Mouse (Mus musculus) layer of hippocampus, postnatal 14 days (tissue): Measurements from ENCODE around the gene Pskh1. TPM values are rescaled to one million over a fixed set of nuclear protein-coding genes. Genes with fewer than 3 reads are reported as not detected.

Experiments used
- DNase-seq, 2 experiments: peaks; one replicate each; pipeline ENCODE4 v3.0.0; 2021 to 2022; ENCODE audit warnings: low spot score in 2 of 2, mixed read lengths in 1 of 2
- long read RNA-seq, 2 experiments: library from polyadenylated mRNA; stranded (forward); transcript quantifications; one replicate each; pipeline ENCODE4 v2.0.0; 2021
- total RNA-seq, 2 experiments: library from RNA; stranded (reverse); gene quantifications; 2 replicates each; pipeline ENCODE4 v1.2.3; 2021

Gene Pskh1
- total RNA-seq, result 1 to 10 TPM; 7.2 to 9.0 TPM
- long read RNA-seq, experiment 1, transcript Pskh1-201 (3 exons, 3,255 nt), result major isoform, 9 of 12 reads
- long read RNA-seq, experiment 1, partial matches to known transcripts, result 3 of 12 reads
- long read RNA-seq, experiment 1, other reads (novel, unspliced or antisense), result 0 of 12 reads
- long read RNA-seq, experiment 2, transcript Pskh1-201 (3 exons, 3,255 nt), result major isoform, 10 of 12 reads
- long read RNA-seq, experiment 2, partial matches to known transcripts, result 1 of 12 reads
- long read RNA-seq, experiment 2, other reads (novel, unspliced or antisense), result 1 of 12 reads

DNA sequence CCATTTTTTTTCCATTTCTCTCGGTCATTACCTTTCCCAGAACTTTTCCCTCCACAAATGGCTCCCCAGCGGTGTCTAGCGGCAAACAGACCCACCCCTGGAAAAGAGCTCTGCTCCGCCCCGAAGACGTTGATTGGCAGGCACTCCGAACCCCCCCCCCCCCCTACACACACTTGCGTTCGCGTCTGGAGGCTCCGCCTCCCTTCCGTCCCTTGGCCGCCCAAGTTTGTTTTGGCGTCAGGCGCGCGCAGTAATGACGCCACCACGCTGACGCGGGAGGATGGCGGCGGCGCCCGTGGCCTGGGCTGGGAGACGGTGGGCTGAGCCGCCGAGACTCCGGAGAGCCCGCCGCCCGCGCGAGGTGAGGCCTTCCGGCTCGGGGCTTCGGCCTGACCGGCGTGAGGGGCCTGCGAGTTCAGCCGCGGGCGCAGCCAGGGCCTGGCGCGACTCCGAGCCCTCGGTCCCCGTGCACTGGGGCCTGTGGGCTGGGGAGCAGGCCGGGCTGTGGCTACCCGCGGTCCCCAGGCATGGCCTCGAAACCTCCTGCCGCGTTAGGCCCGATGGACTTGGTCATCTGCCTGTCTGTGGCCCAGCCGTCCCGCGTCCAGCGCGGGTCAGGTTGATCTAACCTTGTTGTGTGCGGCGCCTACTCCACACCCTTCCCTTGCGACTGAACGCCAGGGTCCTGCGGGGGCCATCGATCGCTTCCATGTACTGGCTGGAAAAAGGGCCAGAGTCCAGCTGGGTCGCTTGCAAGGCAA is at the start of gene Pskh1:
Gene Pskh1, plus strand, starts transcription at position 262 of the 761 bp plus-strand sequence.
- DNase-seq, result peak; percentile 94 to 95

DNA sequence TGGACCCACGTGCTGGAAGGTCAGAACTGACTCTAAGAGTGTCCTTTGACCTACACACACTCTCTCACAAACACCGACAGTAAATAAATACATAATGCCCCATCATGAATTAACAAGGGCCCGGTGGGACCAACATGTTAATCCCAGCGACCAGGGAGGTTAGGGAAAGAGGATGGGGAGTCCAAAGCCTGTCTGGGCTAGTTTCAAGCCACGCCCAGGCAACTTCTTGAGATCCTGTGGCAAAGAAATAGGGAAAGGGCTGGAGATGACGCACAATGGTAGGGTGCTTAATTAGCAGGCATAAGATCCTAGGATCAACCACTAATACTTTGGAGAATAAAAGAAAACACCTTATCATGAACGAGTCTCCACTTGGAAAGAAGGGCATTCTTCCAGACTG is 49.6 kb upstream of the Pskh1 start:
- no peak for DNase-seq

DNA sequence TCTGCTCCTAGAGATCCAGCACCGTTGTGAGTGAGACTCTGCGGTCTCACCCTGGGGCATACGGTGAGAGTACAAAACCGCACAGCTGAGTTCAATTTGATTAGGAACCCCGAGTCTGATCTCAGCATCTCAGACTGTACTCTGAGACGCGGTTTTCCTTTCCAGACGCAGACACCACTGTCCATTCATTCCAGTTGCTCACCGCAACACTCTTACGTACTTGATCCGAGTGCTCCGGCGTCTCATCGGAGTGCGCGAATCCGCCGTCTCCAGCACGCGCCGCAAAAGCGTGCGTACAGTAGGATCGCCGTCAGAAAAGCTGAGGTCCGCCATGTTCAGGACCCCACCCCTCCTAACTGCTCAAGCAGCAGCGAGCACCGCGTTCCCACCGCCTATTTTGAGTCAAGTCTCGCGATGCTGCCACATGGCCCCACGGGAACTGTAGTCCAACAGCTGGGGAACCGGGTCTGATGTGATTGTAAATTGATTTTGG is 48.5 kb upstream of the Pskh1 start:
- DNase-seq, result peak; percentile 84 to 95

DNA sequence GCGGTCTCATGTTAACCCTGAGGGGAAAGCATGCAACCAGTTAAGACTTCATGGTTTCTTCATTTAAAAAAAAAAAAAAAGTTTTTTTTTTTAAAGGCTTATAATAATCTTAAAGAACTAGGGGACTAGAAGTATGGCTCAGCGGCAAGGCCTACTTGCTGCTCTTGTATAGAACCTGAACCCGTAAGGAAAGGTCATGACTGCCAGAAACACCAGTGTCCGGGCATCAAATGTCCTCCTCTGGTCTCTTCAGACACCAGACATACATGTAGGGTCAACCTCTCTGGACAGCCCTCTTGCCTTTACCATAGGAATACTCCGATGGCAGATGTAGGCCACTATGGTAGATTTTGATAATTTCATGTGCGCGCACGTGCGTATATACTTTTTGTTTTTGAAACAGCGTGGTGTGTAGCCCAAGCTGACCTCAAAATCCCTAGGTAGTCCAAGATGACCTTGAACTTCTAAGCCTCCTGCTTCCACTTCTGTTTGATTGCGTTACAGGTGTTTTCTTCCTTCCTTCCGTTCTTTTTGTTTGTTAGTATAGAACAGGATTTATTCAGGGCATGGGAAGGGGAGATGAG is 48.0 kb upstream of the Pskh1 start:
- no peak for DNase-seq

DNA sequence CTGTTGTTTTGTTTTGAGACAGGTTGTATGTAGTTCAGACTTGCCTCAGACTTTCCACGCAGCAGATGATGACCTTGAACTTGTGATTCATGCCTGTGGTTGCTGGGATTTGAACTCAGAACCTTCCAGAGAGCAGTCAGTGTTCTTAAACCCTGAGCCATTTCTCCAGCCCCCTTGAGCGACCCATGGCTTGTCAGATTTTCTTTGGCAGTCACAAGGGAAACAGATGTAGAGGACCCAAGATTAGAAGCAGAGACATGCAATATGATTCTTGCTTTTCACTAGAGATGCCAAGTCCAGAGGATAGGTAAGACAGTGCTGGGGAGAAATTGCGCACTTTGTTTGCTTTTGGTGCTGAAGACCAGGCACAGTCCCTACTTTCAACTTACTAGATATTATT is 47.1 kb upstream of the Pskh1 start, which contains the start of gene Cenpt:
Gene Cenpt, minus strand, starts transcription at position 101 of the 400 bp plus-strand sequence.
- no peak for DNase-seq

DNA sequence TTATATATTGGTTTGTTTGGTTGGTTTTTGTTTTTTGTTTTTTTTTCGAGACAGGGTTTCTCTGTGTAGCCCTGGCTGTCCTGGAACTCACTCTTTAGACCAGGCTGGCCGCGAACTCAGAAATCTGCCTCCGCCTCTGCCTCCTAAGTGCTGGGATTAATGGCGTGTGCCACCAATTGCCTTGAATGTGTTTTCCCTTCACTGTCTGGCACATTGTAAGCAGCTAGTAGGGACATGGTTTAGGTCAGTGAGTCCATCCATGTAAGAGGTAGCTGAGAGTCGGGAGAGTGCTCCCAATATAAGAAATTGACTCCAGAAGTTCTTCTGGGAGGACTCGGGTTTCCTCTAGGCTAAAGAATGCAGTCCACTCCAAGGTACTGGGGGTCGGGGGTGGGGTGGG is 45.9 kb upstream of the Pskh1 start:
- peak; percentile 21 to 44 for DNase-seq

DNA sequence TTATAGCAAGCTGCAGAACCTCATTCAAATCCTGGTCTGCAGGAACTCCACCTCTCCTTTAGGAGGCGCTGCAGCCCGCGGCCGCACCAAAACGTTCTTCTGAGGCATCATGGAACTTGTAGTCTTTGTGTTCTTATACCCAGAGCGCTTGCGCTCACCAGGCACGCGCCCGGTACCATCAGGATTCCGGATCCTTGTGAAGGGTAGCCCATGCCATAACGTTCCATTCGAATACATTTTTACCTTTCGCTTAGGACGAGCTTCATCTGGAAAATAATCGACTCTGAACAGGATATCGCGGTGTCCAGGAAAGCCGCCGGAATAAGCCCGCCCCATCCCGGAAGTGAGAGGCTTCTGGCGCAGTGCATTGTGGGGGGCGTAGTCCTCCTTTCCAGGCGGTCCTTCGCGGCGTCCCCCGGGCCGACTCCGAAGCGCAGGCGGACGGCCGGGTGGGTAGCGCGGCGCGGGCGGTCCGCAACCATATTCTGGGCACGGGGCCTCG is 45.5 kb upstream of the Pskh1 start, which contains the start of gene Thap11:
Gene Thap11, plus strand, starts transcription at position 418 of the 502 bp plus-strand sequence.
- peak; percentile 91 to 93 for DNase-seq

DNA sequence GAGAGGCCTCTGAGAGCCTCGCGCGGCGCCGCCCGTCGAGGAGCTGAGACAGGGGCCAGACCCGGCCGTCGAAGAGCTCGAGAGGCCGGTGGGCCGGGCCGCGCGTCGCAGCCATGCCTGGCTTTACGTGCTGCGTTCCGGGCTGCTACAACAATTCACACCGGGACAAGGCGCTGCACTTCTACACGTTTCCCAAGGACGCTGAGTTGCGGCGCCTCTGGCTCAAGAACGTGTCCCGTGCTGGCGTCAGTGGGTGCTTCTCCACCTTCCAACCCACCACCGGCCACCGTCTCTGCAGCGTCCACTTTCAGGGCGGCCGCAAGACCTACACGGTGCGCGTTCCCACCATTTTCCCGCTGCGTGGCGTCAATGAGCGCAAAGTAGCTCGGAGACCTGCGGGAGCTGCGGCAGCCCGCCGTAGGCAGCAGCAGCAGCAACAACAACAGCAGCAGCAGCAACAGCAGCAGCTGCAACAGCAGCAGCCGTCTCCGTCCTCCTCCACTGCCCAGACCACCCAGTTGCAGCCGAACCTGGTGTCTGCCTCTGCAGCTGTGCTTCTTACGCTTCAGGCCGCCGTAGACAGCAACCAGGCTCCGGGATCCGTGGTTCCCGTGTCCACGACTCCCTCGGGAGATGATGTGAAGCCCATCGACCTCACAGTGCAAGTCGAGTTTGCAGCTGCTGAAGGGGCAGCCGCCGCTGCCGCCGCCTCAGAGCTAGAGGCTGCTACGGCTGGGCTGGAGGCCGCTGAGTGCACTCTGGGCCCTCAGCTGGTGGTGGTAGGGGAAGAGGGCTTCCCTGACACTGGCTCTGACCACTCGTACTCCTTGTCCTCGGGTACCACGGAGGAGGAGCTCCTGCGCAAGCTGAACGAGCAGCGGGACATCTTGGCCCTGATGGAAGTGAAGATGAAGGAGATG is 44.7 kb upstream of the Pskh1 start:
- peak in 1 of 2 experiments; percentile 42 for DNase-seq

DNA sequence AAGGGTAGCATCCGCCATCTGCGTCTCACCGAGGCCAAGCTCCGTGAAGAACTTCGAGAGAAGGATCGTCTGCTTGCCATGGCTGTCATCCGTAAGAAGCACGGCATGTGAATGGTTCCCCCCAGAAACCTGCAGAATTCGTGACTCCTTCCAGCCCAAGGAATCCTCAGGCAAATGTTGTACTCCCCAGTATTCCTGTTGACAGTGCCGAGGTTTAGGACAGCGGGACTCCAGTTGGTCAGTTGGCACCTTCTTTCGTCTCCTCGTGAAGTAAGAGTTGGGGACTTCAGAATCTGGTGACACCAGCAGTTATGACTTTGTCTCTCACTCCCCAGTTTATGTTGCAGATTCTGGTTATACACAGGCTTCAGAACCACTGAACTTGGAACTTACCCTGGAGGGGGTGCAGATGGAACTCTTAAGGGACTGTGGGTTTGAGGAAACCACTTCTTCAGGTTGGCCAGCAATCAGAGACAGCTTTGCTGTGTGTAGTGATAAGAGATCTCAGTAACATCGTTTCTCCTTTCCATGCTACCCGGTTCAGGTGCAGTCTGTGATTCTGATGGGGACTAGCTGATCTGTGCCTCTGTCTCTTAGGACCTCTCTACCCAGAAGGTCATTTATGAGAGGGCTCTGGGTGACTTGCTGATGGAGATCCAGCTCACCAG is 43.9 kb upstream of the Pskh1 start:
- DNase-seq, result no peak

DNA sequence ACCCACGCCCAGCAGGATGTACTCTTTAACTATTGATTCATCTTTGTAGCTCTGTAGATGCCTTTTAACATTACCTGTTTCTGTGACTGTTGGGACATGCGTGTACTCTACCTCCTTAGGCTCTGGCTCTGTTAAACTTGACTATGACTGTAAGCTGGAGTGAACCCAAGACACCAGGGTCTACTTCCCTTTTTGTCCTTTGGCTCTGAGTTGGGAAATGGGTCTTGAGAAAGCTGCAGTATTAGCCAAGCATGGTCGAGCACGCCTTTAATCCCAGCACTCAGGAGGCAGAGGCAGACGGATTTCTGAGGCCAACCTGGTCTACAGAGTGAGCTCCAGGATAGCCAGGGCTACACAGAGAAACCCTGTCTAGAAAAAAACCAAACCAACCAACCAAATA is 41.7 kb upstream of the Pskh1 start:
- no peak for DNase-seq

DNA sequence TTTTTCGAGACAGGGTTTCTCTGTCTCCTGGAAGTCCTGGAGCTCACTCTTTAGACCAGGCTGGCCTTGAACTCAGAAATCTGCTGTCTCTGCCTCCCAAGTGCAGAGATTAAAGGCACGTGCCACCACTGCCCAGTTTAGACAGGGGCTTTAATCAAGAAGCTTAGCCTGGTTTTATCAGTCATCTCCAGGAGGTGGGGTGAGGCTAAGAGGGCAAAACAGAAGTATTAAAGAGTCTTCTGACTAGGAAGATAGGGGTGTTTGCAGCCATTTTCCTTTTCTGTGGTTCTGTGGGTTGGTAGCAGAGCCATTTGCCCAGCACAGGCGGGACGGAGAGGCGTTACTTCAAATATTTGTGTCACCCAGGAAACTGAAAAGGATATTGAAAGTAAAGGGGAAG is 40.9 kb upstream of the Pskh1 start:
- DNase-seq, result no peak

DNA sequence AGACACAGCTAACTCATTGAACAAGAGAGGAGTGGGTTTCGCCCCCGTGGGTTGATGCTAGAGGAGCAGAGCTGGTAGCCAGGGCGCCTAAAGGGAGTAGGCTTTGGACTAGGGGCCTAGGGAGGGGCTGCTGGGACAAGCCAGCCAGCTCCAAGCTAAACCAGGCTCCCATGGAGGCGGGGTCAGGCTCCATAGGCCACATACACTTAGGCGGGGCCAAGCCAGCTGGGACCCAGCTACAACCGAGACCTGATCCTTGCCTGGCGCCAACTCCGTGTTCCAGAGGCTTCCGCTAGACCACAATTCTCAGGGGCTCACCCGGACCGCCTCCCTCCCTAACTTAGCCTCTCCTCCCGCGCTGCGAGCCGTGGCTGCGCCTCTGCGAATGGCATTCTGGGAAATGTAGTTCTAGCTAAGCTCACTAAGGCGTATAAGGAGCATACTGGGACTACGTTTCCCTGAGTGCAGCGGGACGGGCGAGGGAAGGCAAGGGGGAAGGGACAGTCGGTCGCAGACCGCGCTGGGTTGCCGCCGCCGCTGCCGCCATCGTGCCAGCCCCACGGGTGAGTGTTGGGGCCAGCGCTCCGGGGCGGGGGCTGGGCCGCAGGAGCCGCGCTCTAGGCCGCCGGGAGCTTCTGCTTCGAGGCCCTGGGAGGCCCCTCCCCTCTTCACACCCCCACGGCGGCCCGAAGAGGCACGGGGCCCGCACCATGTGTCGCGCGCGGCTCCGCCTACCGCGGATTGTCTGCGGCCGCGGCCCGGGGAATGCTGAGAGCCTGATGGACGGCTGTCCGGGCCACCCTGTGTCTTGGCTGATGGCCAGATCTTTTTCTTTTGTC is 39.9 kb upstream of the Pskh1 start, which contains the start of gene Nutf2:
Gene Nutf2, plus strand, starts transcription at position 438 of the 839 bp plus-strand sequence.
- DNase-seq, result peak; percentile 90 to 96

DNA sequence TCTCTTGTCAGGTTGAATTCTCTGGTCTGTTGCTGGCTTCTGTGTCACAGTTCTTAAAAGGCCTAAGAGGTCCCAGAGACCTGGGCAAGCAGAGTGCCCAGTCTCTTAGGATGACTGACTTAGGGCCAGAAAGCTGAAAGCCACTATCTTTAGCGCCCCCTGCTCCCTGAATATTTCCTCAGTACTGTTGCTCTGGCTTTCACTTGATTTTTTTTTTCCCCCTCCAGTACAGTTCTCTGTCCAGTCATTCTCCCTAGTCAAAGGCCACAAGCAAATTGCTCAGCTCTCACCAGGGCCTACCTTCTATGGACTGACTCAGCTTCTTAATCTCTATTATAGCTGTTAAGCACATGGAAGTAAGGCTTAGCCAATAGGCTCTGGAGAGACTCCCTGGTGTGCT is 38.3 kb upstream of the Pskh1 start:
- DNase-seq, result no peak

DNA sequence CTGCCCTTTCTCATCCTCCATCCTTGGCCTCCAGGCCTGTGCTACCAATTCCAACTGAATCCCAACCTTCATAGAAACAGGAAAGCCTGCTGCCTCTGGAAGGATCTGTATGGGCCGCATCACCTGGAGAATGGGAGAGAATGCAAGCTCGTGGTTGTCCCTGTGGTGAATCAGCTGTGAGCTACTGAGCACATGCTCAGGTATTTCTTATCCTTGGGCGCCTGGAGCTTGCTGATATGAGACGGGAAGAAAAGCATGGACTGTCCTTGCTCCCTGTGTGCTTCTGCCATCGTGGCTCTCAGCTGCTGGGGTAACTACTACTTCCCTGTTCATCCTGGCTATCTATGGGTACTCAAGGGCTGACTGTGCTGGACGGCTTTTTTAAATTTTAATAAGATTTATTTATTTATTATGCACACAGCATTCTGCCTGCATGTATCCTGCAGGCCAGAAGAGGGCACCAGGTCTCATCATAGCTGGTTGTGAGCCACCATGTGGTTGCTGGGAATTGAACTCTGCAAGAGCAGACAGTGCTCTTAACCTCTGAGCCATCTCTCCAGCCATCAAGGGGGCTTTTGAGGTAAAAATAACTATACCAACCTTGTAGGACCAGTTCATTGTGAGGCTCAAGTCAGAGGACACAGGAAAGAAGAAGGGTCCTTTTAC is 33.7 kb upstream of the Pskh1 start:
- no peak for DNase-seq

DNA sequence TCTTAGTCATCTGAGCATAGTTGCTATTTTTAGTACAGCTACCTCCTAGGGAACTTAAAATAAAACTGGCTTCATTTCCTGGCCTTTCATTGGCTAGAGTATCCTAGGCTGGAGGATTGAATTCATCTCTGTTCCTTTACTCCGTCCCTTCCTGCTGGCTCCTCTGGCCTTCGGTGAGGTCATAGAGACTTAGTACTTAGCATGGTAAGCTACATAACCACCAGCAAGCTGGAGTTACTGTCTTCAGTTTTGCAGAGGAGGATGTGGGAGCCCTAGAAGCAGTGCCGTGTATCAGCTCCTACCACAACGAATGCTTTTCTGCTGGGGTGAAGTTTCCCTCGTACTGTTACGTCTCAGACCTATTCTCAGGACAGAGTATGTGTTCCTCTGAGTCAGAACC is 25.9 kb upstream of the Pskh1 start:
- DNase-seq, result no peak

DNA sequence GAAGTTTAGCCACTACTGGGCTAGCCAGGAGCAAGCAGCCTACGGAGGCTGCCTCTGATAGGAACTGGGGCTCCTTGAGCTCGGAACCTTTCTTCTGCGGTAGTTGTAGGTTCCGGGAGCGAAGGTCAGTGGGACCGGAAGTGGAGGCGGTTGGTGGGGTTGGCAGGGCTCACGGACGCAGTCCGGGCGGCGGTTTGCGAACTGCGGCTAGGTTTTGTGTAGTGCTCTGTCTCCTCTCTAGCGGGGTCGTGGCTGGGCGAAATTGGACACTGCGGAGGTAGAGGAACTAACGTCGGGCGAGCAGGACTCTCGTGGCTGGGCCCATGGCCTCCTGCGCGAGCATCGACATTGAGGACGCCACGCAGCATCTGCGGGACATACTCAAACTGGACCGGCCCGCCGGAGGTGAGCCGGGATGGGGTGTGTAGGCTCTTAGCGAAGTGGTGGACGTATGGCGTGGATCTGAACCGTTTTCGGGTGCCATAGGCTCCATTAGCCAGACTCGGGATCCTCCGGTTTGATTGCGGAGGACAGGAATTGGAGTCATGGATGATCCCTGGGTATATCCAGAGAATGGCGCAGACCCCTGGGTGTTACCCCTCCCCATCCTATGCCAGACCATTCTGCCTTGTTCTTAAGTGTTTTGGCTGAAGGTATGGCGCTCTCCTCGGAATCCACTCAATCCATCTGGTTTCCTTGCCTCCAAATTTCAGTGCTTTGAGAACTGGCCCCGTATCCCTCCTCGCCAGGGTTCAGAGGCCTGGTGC is 19.3 kb upstream of the Pskh1 start, which contains the start of gene Edc4:
Gene Edc4, plus strand, starts transcription at position 128 of the 767 bp plus-strand sequence.
- peak; percentile 86 to 90 for DNase-seq

DNA sequence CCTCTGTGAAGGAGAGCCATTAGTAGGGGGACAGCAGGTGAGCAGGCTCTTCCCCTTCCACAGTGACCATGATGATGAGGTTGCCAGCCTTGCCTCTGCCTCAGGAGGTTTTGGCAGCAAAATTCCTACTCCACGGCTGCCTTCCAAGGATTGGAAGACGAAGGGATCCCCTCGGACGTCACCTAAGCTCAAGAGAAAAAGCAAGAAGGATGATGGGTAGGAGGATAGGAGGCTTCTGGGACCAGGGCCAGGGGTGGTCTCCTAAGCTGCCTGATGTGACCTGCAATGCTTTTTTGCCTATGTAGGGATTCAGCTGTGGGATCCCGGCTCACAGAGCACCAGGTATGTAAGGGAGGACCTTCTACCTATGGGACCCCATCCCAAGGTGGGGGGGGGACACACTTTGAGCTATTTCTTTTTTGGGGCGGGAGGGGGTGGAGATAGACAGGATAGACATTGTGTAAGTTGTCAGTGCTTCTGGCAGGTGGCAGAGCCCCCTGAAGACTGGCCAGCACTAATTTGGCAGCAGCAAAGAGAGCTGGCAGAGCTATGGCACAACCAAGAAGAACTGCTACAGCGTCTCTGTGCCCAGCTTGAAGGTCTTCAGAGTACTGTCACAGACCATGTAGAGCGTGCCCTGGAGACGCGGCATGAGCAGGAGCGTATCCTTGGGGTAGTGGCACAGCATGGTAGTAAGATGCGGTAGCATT is 10.3 kb upstream of the Pskh1 start:
- DNase-seq, result peak in 1 of 2 experiments; percentile 22
